Comparison of ENCODE assay signal across 7 mouse cellular contexts in the genomic region with DNA sequence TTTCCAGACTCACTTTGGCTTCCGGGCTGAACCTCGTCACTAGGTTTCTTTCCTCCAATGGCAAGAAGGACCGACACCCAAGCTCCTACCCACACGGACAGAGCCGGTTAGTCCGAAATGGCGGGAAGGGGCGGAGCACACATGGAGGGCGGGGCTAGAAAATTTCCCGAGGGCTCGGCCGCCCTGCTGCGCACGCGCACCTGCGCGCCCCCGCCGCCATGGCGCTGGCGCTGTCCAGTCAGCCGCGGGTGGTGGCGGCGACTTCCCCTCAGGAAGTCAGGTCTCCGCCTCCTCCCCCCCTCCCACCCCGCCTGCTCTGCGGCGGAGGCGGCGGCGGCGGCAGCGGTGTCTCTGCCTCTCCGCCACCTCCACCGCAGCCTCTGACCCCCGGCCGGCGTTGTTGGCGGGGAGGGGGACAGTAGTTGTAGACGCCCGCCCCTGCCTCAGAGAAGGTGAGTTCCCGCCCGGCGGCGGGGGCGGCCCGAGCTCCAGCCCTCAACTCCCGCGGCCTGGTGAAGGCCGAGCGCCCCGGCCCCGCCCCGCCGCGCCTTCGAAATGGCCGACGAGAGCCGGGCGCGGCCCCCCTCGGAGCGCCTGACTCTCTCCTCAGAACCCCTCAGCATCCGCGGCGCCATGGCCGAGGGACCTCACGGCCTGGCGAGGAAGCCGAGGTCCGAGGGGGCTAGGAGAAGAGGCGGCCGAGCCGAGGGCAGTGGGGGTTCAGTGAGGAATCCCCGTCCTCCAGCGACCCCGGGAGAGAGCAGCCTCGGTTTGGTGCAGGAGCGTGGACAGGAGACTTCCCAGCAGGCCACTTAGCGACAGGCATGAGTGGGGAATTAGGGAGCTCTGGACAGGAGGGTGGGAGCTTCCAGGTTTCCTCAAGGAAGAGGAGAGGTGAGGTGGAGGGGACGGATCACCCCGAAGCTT. TPM values are rescaled to one million over a fixed set of nuclear protein-coding genes. Genes with fewer than 3 reads are reported as not detected.
DNase-seq lines count a peak whose midpoint lies in the region; ATAC-seq lines count a peak whose summit lies in the region.

Gene Krcc1 (plus strand): TSS at position 289 of the 927 bp plus-strand sequence.

- peak; percentile 95 for ATAC-seq in intestine, embryonic 15.5 days

- H3K4me1 ChIP-seq in intestine, embryonic 15.5 days (replicated peaks): 0 out of 2 replicates have a peak, but pooled peaks cover 5% of the 10 kb centered on the region
- H3K4me1 ChIP-seq in midbrain, embryonic 10.5 days: peaks cover 19% of the 10 kb centered on the region

- peak within 1 kb of the TSS; percentile 65 for H3K4me2 ChIP-seq in intestine, embryonic 15.5 days (replicated peaks)

- peak within 1 kb of the TSS; percentile 100 for H3K9ac ChIP-seq in intestine, embryonic 15.5 days

- intact Hi-C loops in gastrocnemius, postnatal 36 days (cut with DNase I): loop anchor here (10.0 kb wide), 1 partner anchor 153 kb away; no protein-coding TSS in a partner anchor
- intact Hi-C loops in left cerebral cortex, postnatal 25 days (cut with DNase I): loop anchor here (2.0 to 10.0 kb wide), 5 partner anchors 123 to 553 kb away; partner anchors contain the start of genes Kdm3a, Mrpl35 and Rnf103

- peak; percentile 99 for DNase-seq in adrenal gland, adult 2 months
- DNase-seq in embryo, embryonic 11.5 days (ENCODE audit: low read depth, low spot score): peak; percentile 90
- peak; percentile 96 for DNase-seq in gastrocnemius, postnatal 36 days
- DNase-seq in left cerebral cortex, postnatal 25 days (ENCODE audit: low spot score in 2 of 2): peak; percentile 96 to 98
- peak; percentile 97 for DNase-seq in midbrain, embryonic 10.5 days (ENCODE audit: low spot score)
- peak; percentile 90 for DNase-seq in right cerebral cortex, postnatal 4 days

- no peaks in the 10 kb centered on the region for H3K27me3 ChIP-seq in intestine, embryonic 15.5 days (replicated peaks)
- H3K27me3 ChIP-seq in midbrain, embryonic 10.5 days (ENCODE audit: low read depth, poor library complexity, severe bottlenecking): no peaks in the 10 kb centered on the region

- peak within 1 kb of the TSS; percentile 90 for H3K4me3 ChIP-seq in intestine, embryonic 15.5 days (replicated peaks)
- H3K4me3 ChIP-seq in midbrain, embryonic 10.5 days: peak within 1 kb of the TSS; percentile 97

- no peaks in the 10 kb centered on the region for H3K9me3 ChIP-seq in intestine, embryonic 15.5 days
- no peaks in the 10 kb centered on the region for H3K9me3 ChIP-seq in midbrain, embryonic 10.5 days (replicated peaks)

- under 1% methylated on average over 65 of the region's 84 CpGs for WGBS in intestine, embryonic 15.5 days
- WGBS in midbrain, embryonic 10.5 days: under 1% methylated on average over 75 of the region's 84 CpGs

- no peaks in the 10 kb centered on the region for H3K36me3 ChIP-seq in intestine, embryonic 15.5 days
- H3K36me3 ChIP-seq in midbrain, embryonic 10.5 days: no peaks in the 10 kb centered on the region

- H3K27ac ChIP-seq in intestine, embryonic 15.5 days: peak within 1 kb of the TSS; percentile 98
- H3K27ac ChIP-seq in midbrain, embryonic 10.5 days (replicated peaks): peak within 1 kb of the TSS; percentile 99

RNA-seq across cellular contexts. Expression of gene Krcc1, which starts in this region (rescaled TPM):
- total RNA-seq in adrenal gland, adult 2 months (2021): 10 to 100 TPM; 75.5 to 82.3 TPM
- polyA plus RNA-seq in adrenal gland, adult 2 months (2012; rRNA removed): 3.1 and 3.2 TPM in 2 replicates
- total RNA-seq in gastrocnemius, postnatal 36 days (2021): 10 to 100 TPM; 22.9 to 24.8 TPM
- 62.2 and 72.5 TPM in 2 replicates for polyA plus RNA-seq in intestine, embryonic 15.5 days (2015; fragmentation: Nextera tagmentation; extraction: Ambion mirVana)
- 10 to 100 TPM; 13.6 to 14.9 TPM for total RNA-seq in left cerebral cortex, postnatal 25 days (2021)
- 32.2 and 34.2 TPM in 2 replicates for polyA plus RNA-seq in midbrain, embryonic 10.5 days (2016; fragmentation: Nextera tagmentation; extraction: Ambion mirVana)

Comparison
In these comparisons a context has a peak if more than half of its experiments do, and no peak if none do; other contexts are left out.
1. Peak in every context shown above with its lines: DNase-seq, ATAC-seq, H3K4me3 ChIP-seq and H3K27ac ChIP-seq.